Mouse (Mus musculus) right cerebral cortex, postnatal 25 days (tissue): ENCODE measurements around the gene Tecr.

ENCODE experiments used
- DNase-seq: peaks from one replicate; pipeline ENCODE4 v3.0.0; 2022

Tecr gene

GRCm38 (mm10) chr8:83607661-83608397, at the start of gene Tecr, which contains the start of gene Dnajb1:
TSS of gene Tecr (minus strand) at chr8:83607971.
TSS of gene Dnajb1 (plus strand) at chr8:83608193.
- peak; percentile 100 for DNase-seq

- no peak for DNase-seq
Observed at GRCm38 (mm10) chr8:83656484-83657246, 48.9 kb upstream of the Tecr start.

GRCm38 (mm10) chr8:83656043-83656442, 48.3 kb upstream of the Tecr start:
- no peak for DNase-seq

GRCm38 (mm10) chr8:83654725-83655124, 47.0 kb upstream of the Tecr start:
- no peak for DNase-seq

- DNase-seq: no peak
Observed at GRCm38 (mm10) chr8:83653662-83654017, 45.9 kb upstream of the Tecr start.

GRCm38 (mm10) chr8:83652744-83653661, 45.2 kb upstream of the Tecr start:
- DNase-seq: no peak

GRCm38 (mm10) chr8:83652030-83652743, 44.4 kb upstream of the Tecr start, which contains the start of gene Gipc1:
TSS of gene Gipc1 (plus strand) at chr8:83652677.
- peak; percentile 96 for DNase-seq

- no peak for DNase-seq
Observed at GRCm38 (mm10) chr8:83649699-83650098, 41.9 kb upstream of the Tecr start.

- DNase-seq: no peak
Observed at GRCm38 (mm10) chr8:83648031-83648430, 40.3 kb upstream of the Tecr start.

GRCm38 (mm10) chr8:83647511-83647910, 39.7 kb upstream of the Tecr start:
- DNase-seq: no peak

- DNase-seq: no peak
Observed at GRCm38 (mm10) chr8:83639649-83640048, 31.9 kb upstream of the Tecr start.

GRCm38 (mm10) chr8:83638856-83639255, 31.1 kb upstream of the Tecr start:
- no peak for DNase-seq

- DNase-seq: no peak
Observed at GRCm38 (mm10) chr8:83632083-83632707, 24.4 kb upstream of the Tecr start.

- DNase-seq: no peak
Observed at GRCm38 (mm10) chr8:83625676-83626299, 18.0 kb upstream of the Tecr start.

- no peak for DNase-seq
Observed at GRCm38 (mm10) chr8:83624739-83625138, 17.0 kb upstream of the Tecr start.

GRCm38 (mm10) chr8:83623549-83623948, 15.8 kb upstream of the Tecr start:
- no peak for DNase-seq

- DNase-seq: peak; percentile 86
Observed at GRCm38 (mm10) chr8:83622389-83622989, 14.7 kb upstream of the Tecr start.

GRCm38 (mm10) chr8:83621691-83622388, 14.1 kb upstream of the Tecr start:
- DNase-seq: no peak

GRCm38 (mm10) chr8:83619568-83620285, 12.0 kb upstream of the Tecr start:
- DNase-seq: no peak

- no peak for DNase-seq
Observed at GRCm38 (mm10) chr8:83618566-83618965, 10.8 kb upstream of the Tecr start.
